Mouse (Mus musculus) kidney, adult 2 months (tissue): ENCODE measurements at regions not wholly inside any gene's neighbourhood (a gene's known extent, or its start where the extent isn't known, plus 50 kb on each side); places are given as distances from the start of the nearest gene placed in this dataset.

Source experiments
- CTCF ChIP-seq: fragments of 200-500 bp; conservative IDR thresholded peaks from 2 replicates; pipeline ENCODE4 v1.5.1; 2011; ENCODE audit warnings: low read depth, mild to moderate bottlenecking, control low read depth, low read length, moderate library complexity, mixed read lengths; ENCODE audit not compliant: insufficient read depth, insufficient read length
- POLR2A ChIP-seq: fragments of 200-500 bp; IDR thresholded peaks from one replicate; pipeline ENCODE4 v1.6.1; 2011; ENCODE audit warnings: low read depth, low read length, control low read depth

- no peak for TF ChIP-seq POLR2A
- no peak for TF ChIP-seq CTCF
Observed at GRCm38 (mm10) chr8:60247601-60248000, 255.4 kb downstream of the Gm10283 start.
